Mouse (Mus musculus) stomach, embryonic 14.5 days (tissue): ENCODE measurements around the gene Mtm1. TPM values are rescaled to one million over a fixed set of nuclear protein-coding genes. Genes with fewer than 3 reads are reported as not detected.
A peak's percentile ranks its signal among the peaks of the same experiment; 100 is the strongest.

Experiments used
- ATAC-seq: fragments of 200-750 bp; cut with Nextera tagmentation; 2 replicates; pipeline ENCODE4 v1.8.0; 2017; ENCODE audit warnings: low read depth, moderate TSS enrichment; ENCODE audit not compliant: insufficient number of reproducible peaks, insufficient read depth, low FRiP score
- H3K27ac ChIP-seq: fragments of 300-500 bp; sonication (generic); 2 replicates; pipeline ENCODE4 v1.5.1; 2014; ENCODE audit warnings: mild to moderate bottlenecking, low read length, moderate library complexity, mixed read lengths
- H3K27me3 ChIP-seq: fragments of 300-500 bp; sonication (generic); 2 replicates; pipeline ENCODE4 v1.6.1; 2014; ENCODE audit warnings: low read length, control low read depth, mixed read lengths; ENCODE audit not compliant: control insufficient read depth, insufficient read depth
- H3K36me3 ChIP-seq: fragments of 300-500 bp; sonication (generic); 2 replicates; pipeline ENCODE4 v1.6.1; 2014; ENCODE audit warnings: mild to moderate bottlenecking, control low read depth, low read length, moderate library complexity, mixed read lengths; ENCODE audit not compliant: control insufficient read depth, insufficient read depth
- H3K4me1 ChIP-seq: fragments of 300-500 bp; sonication (generic); 2 replicates; pipeline ENCODE4 v1.6.1; 2014; ENCODE audit warnings: low read length, control low read depth, mixed read lengths; ENCODE audit not compliant: control insufficient read depth, insufficient read depth
- H3K4me2 ChIP-seq: fragments of 300-500 bp; sonication (generic); replicated peaks from 2 replicates; pipeline ENCODE4 v1.6.1; 2014; ENCODE audit warnings: low read depth, low read length, control low read depth
- H3K4me3 ChIP-seq: fragments of 300-500 bp; sonication (generic); 2 replicates; pipeline ENCODE4 v1.5.1; 2014; ENCODE audit warnings: low read depth, low read length, control low read depth
- H3K9ac ChIP-seq: fragments of 300-500 bp; sonication (generic); replicated peaks from 2 replicates; pipeline ENCODE4 v1.6.1; 2014; ENCODE audit warnings: low read depth, mild to moderate bottlenecking, control low read depth, low read length, moderate library complexity, mixed read lengths
- H3K9me3 ChIP-seq: fragments of 300-500 bp; sonication (generic); 2 replicates; pipeline ENCODE4 v1.6.1; 2016; ENCODE audit warnings: low read depth, low read length, control low read depth; ENCODE audit not compliant: control insufficient read depth
- WGBS: fragments of 180-500 bp; shearing (Covaris S2); extraction: QIAGEN DNeasy Blood & Tissue Kit; methylation state at CpG from one replicate; pipeline ENCODE4 v1.1.7; 2014; 5-methylcytosine and 5-hydroxymethylcytosine counted together
- polyA plus RNA-seq: library from polyadenylated mRNA; unstranded; fragments of >200 nt; fragmentation: Nextera tagmentation; extraction: Ambion mirVana; gene quantifications from 2 replicates; pipeline ENCODE4 v1.2.1, GENCODE M21; 2014

The Mtm1 gene
- polyA plus RNA-seq, 1 experiment from 2014 or later: 4.9 TPM

- no peaks in the 10 kb centered on the region for H3K27me3 ChIP-seq
- no peaks in the 10 kb centered on the region for H3K36me3 ChIP-seq
- no peaks in the 10 kb centered on the region for H3K9me3 ChIP-seq
- no peaks in the 10 kb centered on the region for H3K4me1 ChIP-seq
- H3K4me3 ChIP-seq: peak overlapping the region; percentile 52
- H3K4me2 ChIP-seq: peak overlapping the region; percentile 48
- peak overlapping the region; percentile 39; the same call in 1 of the 2 replicates for H3K27ac ChIP-seq
- peak; percentile 74 for ATAC-seq
- WGBS: 14% methylated on average over 16 of the region's 20 CpGs
- peak overlapping the region; percentile 48; the same call in 1 of the 2 replicates for H3K9ac ChIP-seq
Observed at GRCm38 (mm10) chrX:71365011-71365410, 154.4 kb downstream of the Mtm1 start.

Other genes with a start within 250 kb of the Mtm1 start
- gene Mamld1, start 160.5 kb upstream of the Mtm1 start, polyA plus RNA-seq: 3.4 and 3.8 TPM in 2 replicates
- 14.4 and 14.5 TPM in 2 replicates for gene Mtmr1, start 154.0 kb downstream of the Mtm1 start, polyA plus RNA-seq